Mouse (Mus musculus) inflammation-experienced regulatory T-cells, adult 6 months (primary cell): Measurements from ENCODE around the gene Ttll8. TPM values are rescaled to one million over a fixed set of nuclear protein-coding genes. Genes with fewer than 3 reads are reported as not detected.

Experiments
- ATAC-seq: one replicate; pipeline ENCODE4 v1.8.0; 2017
- polyA plus RNA-seq, 3 experiments: library from polyadenylated mRNA; unstranded; fragments of 100-300 nt; shearing (Covaris generic); gene quantifications; one replicate each; pipeline ENCODE4 v1.2.1; 2017

The Ttll8 gene
- not detected for polyA plus RNA-seq

DNA sequence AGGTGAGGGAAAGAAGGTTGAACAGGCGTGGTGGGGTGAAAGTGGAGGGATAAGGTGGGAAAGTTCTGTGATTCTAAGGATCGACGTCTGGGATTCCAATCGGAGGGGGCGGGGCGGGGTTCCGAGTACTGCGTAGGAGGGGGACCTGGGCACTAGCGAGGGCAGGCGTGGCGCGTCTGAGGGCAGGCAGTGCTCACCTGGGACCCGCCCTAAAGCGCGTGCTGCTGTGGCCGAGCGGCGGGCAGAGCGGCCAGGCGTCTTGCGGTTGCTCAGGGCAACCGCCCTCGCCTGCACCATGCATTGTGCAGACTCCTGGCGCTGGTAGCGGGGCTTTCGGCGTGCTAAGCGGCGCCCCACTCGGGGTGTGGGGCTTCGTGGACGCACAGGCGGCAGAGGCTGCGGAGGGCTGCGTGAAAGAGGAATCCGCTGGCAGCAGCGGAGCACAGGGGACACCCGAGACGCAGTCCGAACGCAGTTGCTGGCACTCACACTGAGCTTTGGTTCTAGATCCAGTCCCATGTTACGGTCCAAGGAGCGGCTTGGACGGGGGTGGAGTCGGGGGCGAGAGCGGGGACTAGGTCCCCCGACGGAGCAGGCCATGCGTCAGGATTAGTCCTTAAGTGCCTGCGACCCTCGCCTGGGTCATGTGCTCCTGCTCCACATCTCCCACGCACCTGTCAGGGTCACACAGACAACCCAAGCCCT, at the start of gene Ttll8:
Gene Ttll8 (minus strand): TSS at position 51 of the 705 bp plus-strand sequence.
- no peak for ATAC-seq

DNA sequence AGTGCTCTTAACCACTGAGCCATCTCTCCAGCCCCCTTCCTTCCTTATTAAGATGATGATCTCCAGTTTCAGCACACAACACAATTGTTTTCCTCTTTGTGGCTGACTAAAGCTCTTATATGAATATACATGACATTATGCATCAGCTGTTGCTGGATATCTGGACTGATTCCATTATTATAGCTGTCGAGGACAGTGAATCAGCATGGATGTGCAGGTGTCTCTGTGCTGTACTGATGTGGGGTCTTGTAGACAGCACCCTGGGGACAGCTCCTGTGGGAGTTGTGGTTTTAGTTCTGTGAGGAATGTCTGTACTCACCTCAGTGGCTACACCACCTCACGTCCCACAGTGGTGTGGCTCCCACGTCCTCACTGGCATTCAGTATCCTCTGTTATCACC, 47.0 kb upstream of the Ttll8 start:
- no peak for ATAC-seq

DNA sequence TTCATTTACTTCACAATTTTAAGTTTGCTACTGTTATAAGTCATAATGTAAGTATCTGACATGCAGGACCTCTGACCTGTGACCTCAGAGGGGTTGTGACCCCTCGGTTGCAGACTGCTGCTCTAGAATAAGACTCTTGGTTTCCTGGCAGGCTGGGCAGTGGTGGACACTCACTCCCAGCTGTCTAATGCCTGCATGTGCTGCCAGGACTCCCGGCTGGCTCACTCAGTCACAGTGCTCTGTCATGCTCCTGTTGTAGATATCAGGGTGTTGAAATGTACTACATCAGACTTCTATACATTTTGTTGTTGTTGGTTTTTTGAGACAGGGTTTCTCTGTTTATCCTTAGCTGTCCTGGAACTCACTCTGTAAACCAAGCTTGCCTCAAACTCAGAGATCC, 46.1 kb upstream of the Ttll8 start:
- no peak for ATAC-seq

DNA sequence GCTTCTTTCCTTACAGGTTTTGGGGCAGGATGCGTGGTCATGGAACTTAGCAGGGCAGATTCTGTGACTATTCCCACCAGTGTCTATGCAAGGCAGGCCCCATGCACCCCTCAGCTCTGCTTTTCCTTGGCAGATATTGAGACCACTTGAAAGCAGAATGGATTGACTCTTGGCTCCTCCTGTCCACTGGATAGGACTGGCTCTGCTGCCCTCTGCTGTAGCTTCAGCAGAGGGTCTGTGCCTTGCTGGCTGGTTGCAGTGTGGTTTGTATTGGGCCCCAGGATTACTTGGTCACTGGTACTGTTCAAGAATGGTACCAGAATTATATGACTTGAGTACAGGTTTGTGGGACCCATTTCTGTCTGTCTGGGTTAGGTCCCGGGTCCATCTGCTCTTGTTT, 44.9 kb upstream of the Ttll8 start:
- no peak for ATAC-seq

DNA sequence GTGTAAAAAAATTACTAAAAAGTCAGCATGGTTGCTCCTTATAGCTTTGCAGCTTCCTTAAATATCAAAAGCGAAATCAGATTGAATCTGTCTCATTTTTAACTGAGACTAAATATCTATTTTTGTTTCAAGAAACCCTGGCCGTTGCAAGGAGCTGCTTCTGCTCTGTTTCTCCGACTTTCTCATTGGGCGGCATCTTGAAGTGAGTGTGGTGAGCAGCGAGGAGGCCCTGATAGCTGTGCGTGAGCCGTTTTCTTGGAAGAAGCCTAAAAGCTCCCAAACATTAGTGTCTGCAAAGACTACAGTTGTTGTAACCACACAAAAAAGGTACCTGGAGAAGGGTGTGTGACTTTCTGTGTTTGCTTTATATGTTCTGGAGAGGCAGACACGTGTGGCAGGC, 44.4 kb upstream of the Ttll8 start:
- ATAC-seq, result no peak

DNA sequence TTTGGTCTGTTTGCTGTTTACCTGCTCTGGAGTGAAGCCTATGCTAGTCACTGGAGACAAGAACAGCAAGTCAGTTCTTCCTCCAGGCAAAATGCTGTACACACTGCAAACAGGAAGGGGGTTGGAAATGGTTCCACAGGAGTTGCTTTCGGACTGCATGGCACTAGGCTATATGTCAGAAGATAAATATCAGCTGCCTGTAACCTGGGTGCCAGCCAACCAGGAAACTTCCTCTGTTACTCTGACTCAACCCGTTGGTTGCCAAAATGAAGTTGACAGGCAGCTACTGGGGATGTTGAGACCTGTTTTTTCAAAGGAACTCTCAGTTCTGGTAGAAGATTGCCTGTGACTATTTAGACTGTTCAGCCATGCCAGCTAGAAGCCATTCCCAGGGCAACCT, 35.0 kb upstream of the Ttll8 start:
- no peak for ATAC-seq

DNA sequence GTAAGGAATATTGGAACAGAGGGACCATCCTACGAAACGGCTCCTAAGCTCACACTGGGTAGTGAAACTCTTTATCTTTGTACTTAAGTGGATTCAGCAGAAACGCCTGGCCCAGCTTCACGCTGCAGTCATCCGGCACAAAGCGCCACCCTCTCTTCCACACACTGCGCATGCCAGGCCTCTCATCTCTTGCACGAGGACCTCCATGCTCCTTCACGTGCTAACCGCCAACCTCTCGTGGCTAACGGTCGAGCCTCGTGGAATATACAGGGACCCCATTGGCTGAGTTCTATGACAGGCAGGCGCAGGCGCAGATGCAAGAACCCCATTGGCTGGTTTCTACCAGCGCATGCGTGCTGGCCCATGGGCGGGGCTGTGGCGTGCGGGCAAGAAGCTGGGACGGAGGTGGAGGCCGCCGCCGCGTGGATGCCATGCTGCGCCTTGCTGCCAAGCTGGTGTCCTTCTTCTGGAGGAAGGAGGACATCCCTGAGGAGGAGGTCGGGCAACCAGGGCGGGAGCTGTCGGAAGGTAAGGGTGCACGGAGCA, 28.4 kb upstream of the Ttll8 start, which contains the start of gene Mov10l1:
Gene Mov10l1 (plus strand): TSS at position 376 of the 546 bp plus-strand sequence.
- ATAC-seq, result no peak

- ATAC-seq, result no peak
These were observed 24.9 kb upstream of the Ttll8 start for GRCm38 (mm10) chr15:88979138-88979446.

DNA sequence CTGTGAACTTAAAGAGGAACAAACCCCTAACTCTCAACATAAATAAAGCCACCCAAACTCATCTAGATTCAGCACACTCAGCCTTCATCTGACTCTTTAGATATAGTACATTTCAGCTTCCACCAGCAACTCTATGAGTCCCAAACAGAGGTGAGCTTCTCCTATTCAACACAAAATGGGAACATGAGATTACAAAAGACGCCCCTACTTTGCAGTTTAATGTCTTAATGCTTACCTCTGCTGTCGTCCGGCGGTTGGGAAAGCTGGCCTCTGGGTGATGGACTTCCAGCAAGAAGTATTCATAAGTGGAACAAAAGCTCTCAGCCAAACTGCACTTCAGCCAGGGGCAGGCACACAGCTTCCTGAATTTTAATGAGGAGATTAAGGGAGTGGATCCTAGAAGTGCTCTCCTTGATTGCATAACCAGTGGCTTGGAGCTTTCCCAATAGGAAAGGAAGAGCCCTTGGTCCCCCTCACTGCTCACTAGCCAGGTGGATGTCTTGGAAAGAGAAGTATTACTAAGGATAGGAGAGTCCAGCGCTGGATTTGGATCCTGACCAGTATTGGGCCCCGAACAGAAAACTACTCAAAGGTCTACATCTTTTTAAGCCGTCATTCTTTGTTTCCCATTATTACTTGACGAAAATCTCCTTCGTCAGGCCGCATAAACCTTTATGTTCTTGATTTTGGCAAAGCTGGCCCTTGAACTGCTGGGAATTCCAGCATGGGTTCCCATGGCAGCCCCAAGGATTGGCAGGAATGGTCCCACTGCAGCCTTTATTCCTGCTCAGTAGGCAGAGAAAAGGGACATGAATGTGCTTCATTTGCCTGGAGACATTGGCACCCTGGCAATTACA, 24.3 kb upstream of the Ttll8 start, which contains the start of gene Mlc1:
Gene Mlc1 (minus strand): TSS at position 727 of the 857 bp plus-strand sequence.
- no peak for ATAC-seq

DNA sequence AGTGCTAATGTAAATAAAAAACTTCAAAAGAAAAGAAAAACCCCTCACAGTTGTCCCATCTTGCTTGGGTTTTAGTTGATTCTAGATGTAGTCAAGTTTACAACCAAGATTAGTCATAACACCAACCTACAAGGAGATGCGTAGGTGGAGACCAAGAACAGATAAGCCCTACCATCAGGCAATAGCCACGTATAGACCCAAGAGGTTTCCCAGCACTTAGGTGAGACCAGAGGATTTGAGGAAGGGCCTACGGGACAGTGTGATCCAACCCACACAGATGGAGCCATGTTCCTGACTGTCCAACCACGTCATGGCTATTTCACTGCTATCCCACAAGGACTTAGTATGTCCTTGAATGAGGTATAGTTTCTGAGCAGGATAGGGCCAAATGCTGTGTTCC, 18.1 kb upstream of the Ttll8 start:
- no peak for ATAC-seq

DNA sequence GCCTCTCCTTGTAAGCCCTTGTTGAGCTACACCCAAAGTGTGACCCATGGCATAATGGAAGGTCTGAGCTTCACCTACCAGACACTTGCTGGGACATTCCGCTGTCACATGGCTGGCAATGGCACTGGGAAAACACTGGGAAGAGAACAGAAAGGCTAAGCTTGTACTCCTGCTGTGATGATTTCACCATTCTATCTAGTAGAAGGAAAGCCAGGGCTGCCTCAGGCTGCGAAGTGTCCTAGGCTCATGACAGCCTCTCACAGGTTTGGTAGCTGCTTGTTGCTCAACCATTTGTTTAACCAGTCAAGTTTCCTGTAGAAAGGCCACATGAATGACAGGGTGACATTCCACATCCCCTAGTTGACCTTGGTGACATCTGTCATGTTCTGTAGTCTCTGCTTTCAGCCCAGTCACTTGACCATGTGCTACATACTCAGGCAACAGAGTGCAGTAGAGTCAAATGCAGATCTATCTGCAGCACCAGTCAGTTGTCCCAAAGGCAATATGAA, 9.9 kb upstream of the Ttll8 start:
- ATAC-seq, result no peak

DNA sequence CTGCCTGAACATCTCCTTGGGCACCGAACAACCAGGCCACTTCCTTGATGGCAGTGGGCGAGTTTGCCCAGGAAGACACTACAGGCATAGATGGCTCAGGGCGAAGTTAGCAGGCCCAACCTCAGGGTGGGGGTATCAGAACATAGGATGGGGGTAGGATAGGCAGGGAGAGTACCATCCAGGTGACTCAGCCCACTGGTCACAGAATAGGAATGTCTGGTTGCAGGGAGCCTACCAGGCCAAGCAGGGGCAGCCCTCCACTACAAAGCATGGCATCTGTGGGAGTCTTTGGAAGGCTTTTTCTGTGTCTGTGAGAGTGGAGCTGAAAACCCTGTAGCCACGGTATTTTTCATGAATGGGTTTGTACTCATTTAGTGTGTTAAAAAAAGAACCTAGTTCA, 3.3 kb upstream of the Ttll8 start:
- ATAC-seq, result no peak

GRCm38 (mm10) chr15:88955342-88955741, 1.1 kb upstream of the Ttll8 start:
- no peak for ATAC-seq

GRCm38 (mm10) chr15:88951246-88951645, 3.0 kb downstream of the Ttll8 start:
- no peak for ATAC-seq

- ATAC-seq, result no peak
These were observed 7.4 kb downstream of the Ttll8 start for GRCm38 (mm10) chr15:88946851-88947250.

DNA sequence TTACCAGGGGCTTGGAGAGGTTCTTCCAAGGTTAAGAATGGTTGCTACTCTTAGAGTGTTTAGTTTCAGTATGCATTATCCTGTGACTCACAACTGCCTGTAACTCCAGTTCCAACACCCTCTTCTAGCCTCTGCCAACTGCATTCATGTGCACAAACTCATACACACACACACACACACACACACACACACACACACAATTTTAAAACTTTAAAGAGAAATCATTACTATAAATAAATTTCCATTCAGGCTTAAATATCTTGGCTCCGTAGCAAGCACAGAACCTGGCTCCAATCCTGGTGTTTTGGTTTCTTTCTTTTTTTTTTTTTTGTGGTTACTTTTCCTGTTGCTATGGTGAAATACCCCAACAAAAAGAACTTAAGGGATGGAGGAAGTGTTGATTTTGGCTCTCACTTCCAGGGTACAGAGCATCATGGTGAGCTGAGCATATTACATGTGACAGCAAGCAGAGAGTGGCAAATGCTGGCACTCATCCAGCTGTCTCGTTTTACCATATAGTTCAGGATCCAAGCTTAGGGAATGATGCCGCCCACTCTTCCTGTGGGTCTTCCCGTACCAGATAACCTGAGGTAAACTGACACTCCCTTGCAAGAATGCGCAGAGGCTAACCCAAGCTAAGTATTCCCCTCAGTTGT, 10.2 kb downstream of the Ttll8 start:
- no peak for ATAC-seq

DNA sequence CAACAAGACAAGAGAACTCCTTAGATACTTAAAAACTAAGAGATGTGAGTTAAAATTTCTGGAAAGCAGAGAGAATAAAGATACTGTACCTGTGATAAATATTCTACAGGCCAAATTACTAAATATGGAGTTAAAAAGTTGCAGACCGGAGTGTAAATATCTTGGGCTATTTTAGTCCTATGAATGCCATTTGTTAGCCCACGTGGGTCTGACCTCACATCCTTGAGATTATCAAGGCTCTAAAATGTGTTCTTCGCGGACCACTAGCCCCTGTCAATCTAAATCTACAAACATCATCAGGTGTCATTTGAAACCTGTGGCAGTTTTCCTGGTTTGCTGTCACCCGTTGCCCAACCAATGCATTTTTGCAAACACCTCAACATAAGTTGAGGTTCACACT, 11.4 kb downstream of the Ttll8 start:
- no peak for ATAC-seq

GRCm38 (mm10) chr15:88937291-88937650, 16.9 kb downstream of the Ttll8 start:
- ATAC-seq, result no peak

GRCm38 (mm10) chr15:88936619-88937290, 17.5 kb downstream of the Ttll8 start:
- ATAC-seq, result no peak

DNA sequence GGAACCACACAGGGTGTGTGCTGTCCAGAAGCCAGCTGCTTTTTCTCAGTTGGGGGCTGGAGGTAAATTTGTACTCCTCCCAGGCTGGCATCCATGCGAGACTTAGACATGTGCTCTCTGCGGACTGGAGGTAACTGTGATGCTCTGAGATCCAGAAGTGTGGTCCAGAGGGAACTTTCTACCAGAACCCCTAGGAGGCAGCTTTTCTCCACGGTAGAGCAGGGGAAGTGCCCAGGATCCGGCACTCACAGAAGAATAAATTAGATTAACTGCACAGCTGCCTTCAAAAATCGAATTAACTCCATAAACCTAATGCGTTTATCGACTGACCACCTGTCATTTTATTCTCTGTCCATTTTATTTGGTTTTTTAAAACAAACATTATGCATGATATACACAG, 20.1 kb downstream of the Ttll8 start:
- ATAC-seq, result no peak

GRCm38 (mm10) chr15:88932667-88933066, 21.6 kb downstream of the Ttll8 start:
- no peak for ATAC-seq

DNA sequence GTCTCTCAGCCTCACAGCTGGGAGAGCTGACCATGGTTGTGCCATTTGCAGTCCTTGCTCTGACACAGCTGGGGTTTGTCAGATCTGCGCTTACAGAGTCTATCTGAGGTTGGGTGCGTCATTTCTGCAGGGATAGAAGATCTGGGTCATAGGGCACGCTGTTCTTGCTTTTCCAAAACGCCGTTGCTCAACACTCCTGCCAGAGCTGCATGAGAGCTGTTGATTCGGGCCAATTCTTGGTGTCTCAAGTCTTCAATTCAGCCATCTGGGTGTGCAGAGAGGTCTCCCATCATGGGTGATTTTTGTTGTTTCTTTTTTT, 32.3 kb downstream of the Ttll8 start:
- ATAC-seq, result no peak
